Mouse (Mus musculus): ENCODE measurements at regions not wholly inside any gene's neighbourhood (a gene's known extent, or its start where the extent isn't known, plus 50 kb on each side); places are given as distances from the start of the nearest gene placed in this dataset.

GRCm38 (mm10) chrX:133110173-133110572 is 578.6 kb downstream of the Pcdh19 start:
- TF ChIP-seq POLR2A (IDR thresholded peaks at IDR 0.05; ENCODE audit: control insufficient read depth, low read depth, low read length) (no peak), CTCF (IDR thresholded peaks at IDR 0.05; ENCODE audit: control insufficient read depth, insufficient read depth, insufficient replicate concordance, low read depth, low read length) (no peak)

All from testis, adult 2 months (tissue).